Mouse (Mus musculus): ENCODE data around the gene Dok5.

Dok5 gene

GRCm38 (mm10) chr2:170731632-170732561 lies at the start of gene Dok5:
TSS of gene Dok5 (plus strand) at chr2:170731807.
- no peak for DNase-seq (ENCODE audit: extremely low spot score, low read depth, low spot score)

GRCm38 (mm10) chr2:170683385-170683784 lies 48.2 kb upstream of the Dok5 start:
- DNase-seq (ENCODE audit: extremely low spot score, low read depth, low spot score): no peak

GRCm38 (mm10) chr2:170695071-170695936 lies 36.3 kb upstream of the Dok5 start:
- DNase-seq (ENCODE audit: extremely low spot score, low read depth, low spot score): no peak

- DNase-seq (ENCODE audit: extremely low spot score, low read depth, low spot score): no peak
These were observed 35.6 kb upstream of the Dok5 start for GRCm38 (mm10) chr2:170695937-170696510.

- no peak for DNase-seq (ENCODE audit: extremely low spot score, low read depth, low spot score)
These were observed 31.1 kb upstream of the Dok5 start for GRCm38 (mm10) chr2:170700471-170700870.

GRCm38 (mm10) chr2:170706488-170706887 lies 25.1 kb upstream of the Dok5 start:
- no peak for DNase-seq (ENCODE audit: extremely low spot score, low read depth, low spot score)

- no peak for DNase-seq (ENCODE audit: extremely low spot score, low read depth, low spot score)
These were observed 23.9 kb upstream of the Dok5 start for GRCm38 (mm10) chr2:170707672-170708071.

- DNase-seq (ENCODE audit: extremely low spot score, low read depth, low spot score): no peak
These were observed 22.7 kb upstream of the Dok5 start for GRCm38 (mm10) chr2:170708901-170709300.

GRCm38 (mm10) chr2:170712658-170713285 lies 18.8 kb upstream of the Dok5 start:
- DNase-seq (ENCODE audit: extremely low spot score, low read depth, low spot score): no peak

- DNase-seq (ENCODE audit: extremely low spot score, low read depth, low spot score): no peak
These were observed 11.2 kb upstream of the Dok5 start for GRCm38 (mm10) chr2:170720386-170720785.

- DNase-seq (ENCODE audit: extremely low spot score, low read depth, low spot score): no peak
These were observed 7.5 kb upstream of the Dok5 start for GRCm38 (mm10) chr2:170724136-170724535.

GRCm38 (mm10) chr2:170724716-170725115 lies 6.9 kb upstream of the Dok5 start:
- no peak for DNase-seq (ENCODE audit: extremely low spot score, low read depth, low spot score)

GRCm38 (mm10) chr2:170725796-170726195 lies 5.8 kb upstream of the Dok5 start:
- DNase-seq (ENCODE audit: extremely low spot score, low read depth, low spot score): no peak

GRCm38 (mm10) chr2:170726996-170727710 lies 4.5 kb upstream of the Dok5 start:
- no peak for DNase-seq (ENCODE audit: extremely low spot score, low read depth, low spot score)

GRCm38 (mm10) chr2:170728864-170729263 lies 2.7 kb upstream of the Dok5 start:
- DNase-seq (ENCODE audit: extremely low spot score, low read depth, low spot score): no peak

GRCm38 (mm10) chr2:170729661-170730060 lies 1.9 kb upstream of the Dok5 start:
- DNase-seq (ENCODE audit: extremely low spot score, low read depth, low spot score): no peak

- no peak for DNase-seq (ENCODE audit: extremely low spot score, low read depth, low spot score)
These were observed 1.5 kb upstream of the Dok5 start for GRCm38 (mm10) chr2:170730136-170730535.

- DNase-seq (ENCODE audit: extremely low spot score, low read depth, low spot score): no peak
These were observed 826 bp upstream of the Dok5 start for GRCm38 (mm10) chr2:170730781-170731180.

- no peak for DNase-seq (ENCODE audit: extremely low spot score, low read depth, low spot score)
These were observed 402 bp upstream of the Dok5 start for GRCm38 (mm10) chr2:170731205-170731604.

- no peak for DNase-seq (ENCODE audit: extremely low spot score, low read depth, low spot score)
These were observed 2.1 kb downstream of the Dok5 start for GRCm38 (mm10) chr2:170733671-170734070.
